Mouse (Mus musculus) kidney, adult 2 months (tissue): ENCODE results near the gene Sh3gl2. TPM values are rescaled to one million over a fixed set of nuclear protein-coding genes. Genes with fewer than 3 reads are reported as not detected.

Source experiments
- DNase-seq: peaks from one replicate; pipeline ENCODE4 v3.0.0; 2021
- H3K27ac ChIP-seq: fragments of 200-500 bp; 2 replicates; pipeline ENCODE4 v1.5.1; 2012; ENCODE audit warnings: low read depth, low read length, control low read depth, inconsistent platforms; ENCODE audit not compliant: insufficient read depth
- H3K27me3 ChIP-seq: fragments of 200-500 bp; replicated peaks from 2 replicates; pipeline ENCODE4 v1.6.1; 2012; ENCODE audit warnings: mild to moderate bottlenecking, moderate library complexity, low read length, inconsistent platforms; ENCODE audit not compliant: control insufficient read depth, insufficient read depth
- H3K36me3 ChIP-seq: fragments of 200-500 bp; 2 replicates; pipeline ENCODE4 v1.6.1; 2012; ENCODE audit warnings: mild to moderate bottlenecking, moderate library complexity, low read length, inconsistent platforms; ENCODE audit not compliant: control insufficient read depth, insufficient read depth
- H3K4me1 ChIP-seq: fragments of 200-500 bp; 2 replicates; pipeline ENCODE4 v1.6.1; 2011; ENCODE audit warnings: low read length; ENCODE audit not compliant: control insufficient read depth, insufficient read depth
- H3K4me3 ChIP-seq: fragments of 200-500 bp; 2 replicates; pipeline ENCODE4 v1.5.1; 2011; ENCODE audit warnings: mild to moderate bottlenecking, low read depth, low read length, control low read depth; ENCODE audit not compliant: insufficient read depth
- CTCF ChIP-seq: fragments of 200-500 bp; conservative IDR thresholded peaks from 2 replicates; pipeline ENCODE4 v1.5.1; 2011; ENCODE audit warnings: low read depth, mild to moderate bottlenecking, control low read depth, low read length, moderate library complexity, mixed read lengths; ENCODE audit not compliant: insufficient read depth, insufficient read length
- POLR2A ChIP-seq: fragments of 200-500 bp; IDR thresholded peaks from one replicate; pipeline ENCODE4 v1.6.1; 2011; ENCODE audit warnings: low read depth, low read length, control low read depth
- WGBS: fragments of 180-500 bp; shearing (Covaris S2); methylation state at CpG from one replicate; pipeline ENCODE4 v1.1.7; 2018; 5-methylcytosine and 5-hydroxymethylcytosine counted together
- polyA plus RNA-seq: library from polyadenylated mRNA; depleted of rRNA; stranded (reverse); fragments of >200 nt; gene quantifications from 2 replicates; pipeline ENCODE4 v1.2.3, GENCODE M21; 2012

Sh3gl2 gene
- polyA plus RNA-seq, 1 experiment = 13.0 TPM

DNA sequence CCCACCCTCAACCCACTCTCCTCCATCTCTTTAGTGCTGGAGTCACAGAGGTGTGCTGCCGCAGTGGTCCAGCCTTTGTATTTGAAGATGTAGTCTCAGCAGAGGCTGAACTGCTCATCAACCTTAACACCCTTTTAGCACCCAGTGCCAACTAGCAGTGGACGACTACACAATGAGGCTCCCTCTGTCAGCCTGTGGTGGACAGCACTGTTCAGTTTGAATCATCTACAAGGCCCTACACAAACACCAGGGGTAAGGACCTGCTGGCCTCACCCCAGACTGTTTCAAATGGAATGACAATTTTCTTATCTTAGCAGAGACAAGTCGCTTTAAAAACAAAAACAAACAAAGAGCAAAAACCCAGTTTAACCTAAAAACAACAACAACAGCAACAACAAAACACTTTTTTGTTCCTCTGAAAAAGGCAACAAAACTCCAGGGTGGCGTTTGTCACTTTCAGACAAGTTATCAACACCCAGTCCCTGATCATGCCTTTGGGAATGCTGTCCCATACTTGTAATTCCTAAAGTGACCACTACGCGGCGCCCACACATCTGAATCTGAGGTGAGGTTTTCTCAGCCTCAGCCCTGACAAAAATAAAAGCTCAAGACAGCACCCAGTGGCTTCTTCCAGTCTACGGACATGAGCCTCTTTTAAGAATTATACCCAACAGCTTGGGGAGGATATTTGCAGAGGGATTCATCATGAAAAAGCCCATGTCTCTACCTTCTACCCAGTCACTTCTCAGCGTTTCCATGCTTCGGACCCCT, 199.7 kb downstream of the Sh3gl2 start:
- DNase-seq = peak; percentile 48
- Histone ChIP-seq H3K4me1 (no peaks in the 10 kb centered on the region), H3K27ac (no peak overlapping the region), H3K27me3 (no peaks in the 10 kb centered on the region), H3K36me3 (no peaks in the 10 kb centered on the region), H3K4me3 (no peak overlapping the region)
- TF ChIP-seq POLR2A = no peak
- peak; percentile 70 for TF ChIP-seq CTCF
- WGBS = 43% methylated on average over 10 of the region's 10 CpGs

DNA sequence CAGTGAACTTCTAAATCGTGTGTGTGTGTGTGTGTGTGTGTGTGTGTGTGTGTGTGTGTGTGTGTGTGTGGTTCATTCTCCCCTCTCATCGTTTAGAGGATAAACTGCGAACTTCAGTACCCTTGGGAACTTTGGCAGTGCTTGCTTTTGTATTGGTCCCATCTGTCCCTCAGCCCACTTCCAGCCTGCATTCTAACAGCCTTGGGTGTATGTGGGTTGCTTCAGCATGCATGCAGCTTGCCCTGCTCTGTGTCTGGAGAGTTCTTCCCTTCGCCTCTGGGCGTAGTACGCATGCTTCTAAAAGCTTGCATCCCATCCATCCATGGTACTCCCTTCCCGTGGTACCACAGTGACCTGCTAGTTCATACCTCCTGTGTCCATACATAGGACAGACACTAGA, 200.3 kb downstream of the Sh3gl2 start:
- 78% methylated on average over 7 of the region's 7 CpGs for WGBS
- no peaks in the 10 kb centered on the region for H3K4me1 ChIP-seq
- no peak overlapping the region; the same call in 1 of the 2 replicates for H3K27ac ChIP-seq
- H3K27me3 ChIP-seq = no peaks in the 10 kb centered on the region
- H3K36me3 ChIP-seq = no peaks in the 10 kb centered on the region
- no peak overlapping the region for H3K4me3 ChIP-seq
- no peak for DNase-seq
- TF ChIP-seq POLR2A (no peak), CTCF (no peak)

DNA sequence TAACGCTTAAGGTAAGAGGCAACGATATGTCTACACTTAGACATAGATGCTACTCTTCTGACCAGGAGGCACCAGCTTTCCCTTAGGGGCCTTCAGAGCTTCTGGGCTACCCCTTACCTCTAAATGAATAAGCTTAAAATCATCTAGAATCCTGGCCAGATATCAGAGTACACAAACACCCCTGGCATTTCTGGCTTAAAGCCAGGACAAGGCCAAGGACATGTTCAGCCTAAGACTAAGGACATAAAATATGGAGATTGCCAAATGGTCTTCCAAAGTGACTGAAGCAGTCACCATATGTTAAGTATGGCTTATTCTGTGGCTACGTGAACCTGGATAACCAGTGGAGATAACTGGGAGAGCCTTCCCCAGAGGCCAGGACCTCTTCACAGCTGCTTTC, 211.5 kb downstream of the Sh3gl2 start:
- TF ChIP-seq CTCF = no peak
- no peak for TF ChIP-seq POLR2A
- Histone ChIP-seq H3K27me3 (no peaks in the 10 kb centered on the region), H3K36me3 (no peaks in the 10 kb centered on the region), H3K4me3 (no peak overlapping the region), H3K27ac (no peak overlapping the region), H3K4me1 (no peaks in the 10 kb centered on the region)
- 93% methylated on average over 3 of the region's 3 CpGs for WGBS
- DNase-seq = no peak

DNA sequence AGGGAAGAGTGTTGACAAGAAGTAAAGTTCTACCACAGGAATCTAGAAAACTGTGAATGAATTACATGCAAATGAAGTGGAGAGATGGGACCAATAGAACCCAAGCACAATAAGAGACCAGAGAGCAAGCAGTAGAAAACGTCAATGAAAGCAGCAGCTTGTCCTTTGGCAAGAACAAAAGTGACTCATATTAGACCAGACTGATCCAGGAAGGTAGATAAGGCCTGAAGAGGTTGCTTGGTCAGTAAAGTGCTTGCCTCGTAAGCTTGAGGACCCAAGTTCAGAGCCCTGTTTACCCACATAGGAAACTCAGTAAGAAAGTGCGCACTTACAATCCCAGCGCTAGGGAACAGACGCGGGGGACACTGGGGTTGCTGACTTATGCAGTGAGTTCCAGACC, 215.5 kb downstream of the Sh3gl2 start:
- TF ChIP-seq POLR2A (no peak), CTCF (no peak)
- Histone ChIP-seq H3K4me1 (no peaks in the 10 kb centered on the region), H3K27ac (no peak overlapping the region), H3K27me3 (no peaks in the 10 kb centered on the region), H3K36me3 (no peaks in the 10 kb centered on the region), H3K4me3 (no peak overlapping the region)
- no peak for DNase-seq
- 83% methylated on average over 6 of the region's 6 CpGs for WGBS

DNA sequence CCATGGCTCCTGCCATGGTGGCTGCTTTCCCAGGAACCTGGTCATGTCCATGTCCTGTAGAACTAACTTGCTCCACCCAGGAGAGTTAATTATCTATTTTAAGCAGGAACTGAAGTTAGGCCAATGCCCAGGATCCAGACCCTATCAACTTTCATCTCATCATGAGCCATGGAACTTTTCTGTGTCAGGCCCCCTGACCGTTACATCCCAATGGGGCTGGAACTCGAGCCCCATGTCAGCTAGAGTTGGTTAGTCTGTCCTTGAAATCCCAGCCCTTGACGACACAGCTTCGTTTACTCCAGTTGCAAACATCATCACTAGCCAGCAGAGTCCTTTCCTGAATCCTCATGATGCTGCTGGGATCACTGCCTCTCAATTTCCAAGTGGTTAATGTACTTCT, 221.3 kb downstream of the Sh3gl2 start:
- 73% methylated on average over 4 of the region's 4 CpGs for WGBS
- TF ChIP-seq CTCF (no peak), POLR2A (no peak)
- Histone ChIP-seq H3K27me3 (no peaks in the 10 kb centered on the region), H3K4me3 (no peak overlapping the region), H3K27ac (no peak overlapping the region), H3K4me1 (no peaks in the 10 kb centered on the region), H3K36me3 (no peaks in the 10 kb centered on the region)
- DNase-seq = no peak

DNA sequence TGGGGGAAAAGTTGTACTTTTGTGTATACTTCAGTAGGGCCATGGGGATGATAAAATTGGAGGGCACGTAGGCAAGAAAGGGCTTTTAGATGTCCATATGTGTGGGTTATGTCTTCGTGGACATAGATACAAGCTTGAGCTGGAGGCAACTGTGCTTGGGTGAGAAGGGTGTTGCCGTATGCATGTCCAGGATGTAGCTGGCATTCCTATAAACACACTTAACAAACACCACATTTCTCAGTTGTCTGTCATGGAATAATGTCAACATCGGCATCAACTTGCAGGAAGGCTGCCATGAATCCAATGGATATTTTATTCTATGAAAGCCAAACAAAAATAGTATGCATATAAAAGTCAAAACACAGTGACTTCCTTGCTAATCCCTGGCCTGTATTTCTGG, 227.9 kb downstream of the Sh3gl2 start:
- Histone ChIP-seq H3K27ac (no peak overlapping the region), H3K4me3 (no peak overlapping the region), H3K36me3 (no peaks in the 10 kb centered on the region), H3K27me3 (no peaks in the 10 kb centered on the region), H3K4me1 (no peaks in the 10 kb centered on the region)
- WGBS = 89% methylated on average over 4 of the region's 4 CpGs
- TF ChIP-seq POLR2A = no peak
- TF ChIP-seq CTCF = no peak
- DNase-seq = no peak

DNA sequence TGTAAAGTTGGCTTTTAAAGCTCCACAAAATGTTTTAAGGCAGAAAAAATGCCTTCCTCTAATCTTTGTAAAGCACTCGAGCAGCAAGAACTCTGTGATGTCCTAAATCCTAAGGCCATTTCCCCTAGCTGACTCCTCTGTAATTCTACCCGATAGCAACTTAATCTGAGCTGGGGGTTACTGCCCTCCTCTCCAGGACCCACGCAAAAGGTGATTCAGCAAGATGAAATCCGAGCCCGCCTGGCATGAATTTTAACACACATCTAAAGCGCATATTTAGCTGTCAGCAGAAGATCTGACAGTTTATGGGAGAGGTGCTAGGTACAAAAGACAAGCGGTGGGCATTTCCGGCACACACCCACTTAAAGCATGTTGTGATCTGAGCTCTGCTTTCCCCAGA, 229.8 kb downstream of the Sh3gl2 start:
- WGBS = 30% methylated on average over 8 of the region's 8 CpGs
- no peaks in the 10 kb centered on the region for H3K27me3 ChIP-seq
- no peak overlapping the region for H3K4me3 ChIP-seq
- TF ChIP-seq CTCF (no peak), POLR2A (no peak)
- no peaks in the 10 kb centered on the region for H3K36me3 ChIP-seq
- H3K27ac ChIP-seq = no peak overlapping the region
- H3K4me1 ChIP-seq = no peaks in the 10 kb centered on the region
- DNase-seq = no peak

DNA sequence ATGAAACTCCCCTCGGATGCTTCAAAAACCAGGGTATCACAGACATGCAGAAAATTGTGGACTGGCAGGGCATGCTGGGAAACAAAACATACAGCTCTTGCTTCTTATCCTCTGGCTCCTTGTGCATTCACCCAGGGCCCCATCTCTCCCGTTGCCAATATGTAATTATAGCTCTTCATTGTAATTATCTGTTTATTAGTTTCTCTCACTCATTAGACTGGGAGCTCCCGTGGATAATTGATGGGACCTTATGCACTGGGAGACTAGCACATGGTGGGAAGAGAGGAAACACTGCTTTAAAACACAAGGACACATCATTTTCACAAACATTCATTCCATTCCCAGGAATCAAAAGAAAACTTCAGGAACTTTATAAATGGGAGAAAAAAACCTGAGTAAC, 233.9 kb downstream of the Sh3gl2 start:
- WGBS = 44% methylated on average over 3 of the region's 3 CpGs
- no peaks in the 10 kb centered on the region for H3K36me3 ChIP-seq
- H3K4me3 ChIP-seq = no peak overlapping the region
- no peak for DNase-seq
- H3K27ac ChIP-seq = no peak overlapping the region
- no peaks in the 10 kb centered on the region for H3K4me1 ChIP-seq
- H3K27me3 ChIP-seq = no peaks in the 10 kb centered on the region
- TF ChIP-seq POLR2A (no peak), CTCF (no peak)
